Mouse (Mus musculus) lung, postnatal 0 days (tissue): ENCODE data around the gene Mpl.

Source experiments
- CTCF ChIP-seq: IDR thresholded peaks from 2 replicates; pipeline ENCODE4 v1.5.1; 2016; ENCODE audit warnings: antibody characterized with exemption, mild to moderate bottlenecking
- EP300 ChIP-seq: IDR thresholded peaks from 2 replicates; pipeline ENCODE4 v1.6.1; 2016; ENCODE audit warnings: antibody characterized with exemption, mild to moderate bottlenecking, control low read depth

GRCm38 (mm10) chr4:118445088-118445487 lies 12.2 kb downstream of the Mpl start:
- TF ChIP-seq CTCF (no peak), EP300 (no peak)
